Mouse (Mus musculus): ENCODE measurements at regions not wholly inside any gene's neighbourhood (a gene's known extent, or its start where the extent isn't known, plus 50 kb on each side); places are given as distances from the start of the nearest gene placed in this dataset.
"Not testable (repeated sequence)": the region's sequence is repeated elsewhere in the genome, so short reads cannot be mapped to it uniquely, and the experiment has no call there.

- Histone ChIP-seq H3K27me3 (ENCODE audit: control insufficient read depth, insufficient read depth, low read length) (no peaks in the 10 kb centered on the region), H3K9ac (ENCODE audit: low read length) (no peak overlapping the region), H3K9me3 (replicated peaks; ENCODE audit: control insufficient read depth, low read length) (0 out of 2 replicates have a peak, but pooled peaks cover 4% of the 10 kb centered on the region), H3K4me1 (ENCODE audit: control insufficient read depth, insufficient read depth, low read length) (no peaks in the 10 kb centered on the region), H3K4me2 (ENCODE audit: low read depth, low read length) (no peak overlapping the region), H3K36me3 (ENCODE audit: control insufficient read depth, insufficient read depth, low read length) (no peaks in the 10 kb centered on the region), H3K27ac (ENCODE audit: low read length) (no peak overlapping the region), H3K4me3 (replicated peaks; ENCODE audit: low read length) (no peak overlapping the region)
- ATAC-seq (ENCODE audit: insufficient read depth, low FRiP score): no peak
- WGBS: 79% methylated on average over 5 of the region's 5 CpGs
Measured at GRCm38 (mm10) chr10:119123517-119123916, 116.3 kb downstream of the Cand1 start.

DNA sequence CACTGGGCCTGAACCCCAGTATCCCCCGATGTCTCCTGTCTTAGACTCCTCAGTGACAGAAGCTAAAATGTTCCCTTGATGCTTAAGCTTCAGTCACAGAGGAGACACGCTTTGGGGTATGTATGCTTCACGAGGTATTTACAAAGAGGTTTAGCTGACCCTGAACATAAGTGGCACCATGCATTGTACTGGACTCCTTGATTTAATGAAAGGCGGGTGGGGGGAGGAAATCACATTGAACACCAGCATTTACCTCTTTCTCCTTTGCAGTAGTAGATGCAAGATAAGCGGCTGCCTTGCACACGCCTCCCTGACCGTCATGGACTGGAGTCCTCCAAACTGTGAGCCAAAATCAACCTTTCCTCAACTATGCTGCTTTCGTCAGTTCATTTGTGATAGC lies 117.5 kb downstream of the Cand1 start:
- Histone ChIP-seq H3K9me3 (replicated peaks; ENCODE audit: control insufficient read depth, low read length) (0 out of 2 replicates have a peak, but pooled peaks cover 4% of the 10 kb centered on the region), H3K36me3 (ENCODE audit: control insufficient read depth, insufficient read depth, low read length) (no peaks in the 10 kb centered on the region), H3K27me3 (ENCODE audit: control insufficient read depth, insufficient read depth, low read length) (no peaks in the 10 kb centered on the region), H3K4me1 (ENCODE audit: control insufficient read depth, insufficient read depth, low read length) (no peaks in the 10 kb centered on the region), H3K9ac (ENCODE audit: low read length) (no peak overlapping the region), H3K4me2 (ENCODE audit: low read depth, low read length) (no peak overlapping the region), H3K4me3 (replicated peaks; ENCODE audit: low read length) (no peak overlapping the region), H3K27ac (ENCODE audit: low read length) (no peak overlapping the region)
- 92% methylated on average over 8 of the region's 8 CpGs for WGBS
- ATAC-seq (ENCODE audit: insufficient read depth, low FRiP score): no peak

DNA sequence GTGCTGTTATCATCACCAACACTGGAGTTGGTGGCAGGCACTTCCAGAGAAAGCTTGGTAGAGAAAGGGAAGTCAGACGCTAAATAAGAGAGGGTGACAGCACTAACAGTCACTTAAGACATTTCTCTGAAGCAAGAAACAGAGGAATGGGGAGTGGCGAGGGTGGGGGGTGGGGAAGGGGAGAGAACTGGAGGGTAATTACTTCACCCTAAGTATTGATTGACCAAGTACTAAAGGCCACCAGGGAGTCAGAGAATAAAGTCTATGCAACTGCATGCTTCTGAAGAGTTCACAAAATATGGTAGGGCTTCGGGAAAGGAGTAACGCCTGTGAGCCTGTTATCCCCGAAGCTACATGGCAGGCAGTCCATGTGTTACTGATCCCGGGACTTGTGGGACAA lies 118.3 kb downstream of the Cand1 start:
- H3K4me3 ChIP-seq (replicated peaks; ENCODE audit: low read length): no peak overlapping the region
- no peaks in the 10 kb centered on the region for H3K27me3 ChIP-seq (ENCODE audit: control insufficient read depth, insufficient read depth, low read length)
- ATAC-seq (ENCODE audit: insufficient read depth, low FRiP score): no peak
- H3K4me1 ChIP-seq (ENCODE audit: control insufficient read depth, insufficient read depth, low read length): no peaks in the 10 kb centered on the region
- no peak overlapping the region for H3K9ac ChIP-seq (ENCODE audit: low read length)
- no peaks in the 10 kb centered on the region for H3K36me3 ChIP-seq (ENCODE audit: control insufficient read depth, insufficient read depth, low read length)
- no peak overlapping the region for H3K4me2 ChIP-seq (ENCODE audit: low read depth, low read length)
- no peak overlapping the region for H3K27ac ChIP-seq (ENCODE audit: low read length)
- 67% methylated on average over 6 of the region's 6 CpGs for WGBS
- H3K9me3 ChIP-seq (replicated peaks; ENCODE audit: control insufficient read depth, low read length): 0 out of 2 replicates have a peak, but pooled peaks cover 4% of the 10 kb centered on the region

DNA sequence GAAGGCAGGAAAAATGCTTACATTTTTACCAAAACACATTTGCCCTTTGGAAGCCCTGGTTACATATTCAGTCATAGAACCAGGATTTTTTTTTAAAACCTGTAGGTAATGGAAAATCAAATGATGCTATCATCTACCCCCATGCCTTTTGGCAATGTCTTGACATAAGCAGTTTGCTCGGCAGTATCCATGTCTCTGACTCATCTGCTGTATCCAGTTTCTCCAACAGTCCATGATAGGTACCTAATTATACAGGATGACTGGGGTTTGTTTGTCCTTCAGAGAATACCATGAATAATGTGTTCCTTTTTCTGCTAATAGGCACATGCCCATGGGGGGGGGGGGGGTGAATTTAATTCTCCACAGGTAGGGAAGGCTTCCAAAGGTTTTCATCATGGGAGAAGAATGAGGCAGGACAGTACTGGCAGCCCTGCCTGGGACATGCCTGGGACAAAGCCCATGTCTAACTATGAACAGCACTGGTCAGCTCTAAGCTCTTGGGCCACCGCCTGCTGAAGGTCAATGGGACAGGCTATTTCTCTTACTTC lies 122.9 kb downstream of the Cand1 start:
- Histone ChIP-seq H3K9me3 (replicated peaks; ENCODE audit: control insufficient read depth, low read length) (no peaks in the 10 kb centered on the region), H3K36me3 (ENCODE audit: control insufficient read depth, insufficient read depth, low read length) (no peaks in the 10 kb centered on the region), H3K4me3 (replicated peaks; ENCODE audit: low read length) (no peak overlapping the region), H3K27me3 (ENCODE audit: control insufficient read depth, insufficient read depth, low read length) (no peaks in the 10 kb centered on the region), H3K27ac (ENCODE audit: low read length) (no peak overlapping the region), H3K4me2 (ENCODE audit: low read depth, low read length) (no peak overlapping the region), H3K4me1 (ENCODE audit: control insufficient read depth, insufficient read depth, low read length) (peaks cover 3% of the 10 kb centered on the region; the same call in 1 of the 2 replicates), H3K9ac (ENCODE audit: low read length) (no peak overlapping the region)
- no peak for ATAC-seq (ENCODE audit: insufficient read depth, low FRiP score)
- WGBS: 72% methylated on average over 2 of the region's 2 CpGs

GRCm38 (mm10) chr10:119115200-119115599 lies 124.7 kb downstream of the Cand1 start:
- not testable (repeated sequence) for H3K27ac ChIP-seq (ENCODE audit: low read length); H3K36me3 ChIP-seq (ENCODE audit: control insufficient read depth, insufficient read depth, low read length); H3K9me3 ChIP-seq (replicated peaks; ENCODE audit: control insufficient read depth, low read length); H3K27me3 ChIP-seq (ENCODE audit: control insufficient read depth, insufficient read depth, low read length); H3K9ac ChIP-seq (ENCODE audit: low read length); ATAC-seq (ENCODE audit: insufficient read depth, low FRiP score); H3K4me2 ChIP-seq (ENCODE audit: low read depth, low read length); H3K4me3 ChIP-seq (replicated peaks; ENCODE audit: low read length); H3K4me1 ChIP-seq (ENCODE audit: control insufficient read depth, insufficient read depth, low read length)

- no peaks in the 10 kb centered on the region for H3K9me3 ChIP-seq (replicated peaks; ENCODE audit: control insufficient read depth, low read length)
- WGBS: 21% methylated on average over 10 of the region's 10 CpGs
- no peak overlapping the region for H3K27ac ChIP-seq (ENCODE audit: low read length)
- H3K4me3 ChIP-seq (replicated peaks; ENCODE audit: low read length): no peak overlapping the region
- H3K36me3 ChIP-seq (ENCODE audit: control insufficient read depth, insufficient read depth, low read length): no peaks in the 10 kb centered on the region
- H3K4me1 ChIP-seq (ENCODE audit: control insufficient read depth, insufficient read depth, low read length): peaks cover 3% of the 10 kb centered on the region; the same call in 1 of the 2 replicates
- ATAC-seq (ENCODE audit: insufficient read depth, low FRiP score): peak; percentile 17; the same call in 1 of the 2 replicates
- H3K27me3 ChIP-seq (ENCODE audit: control insufficient read depth, insufficient read depth, low read length): no peaks in the 10 kb centered on the region
- H3K4me2 ChIP-seq (ENCODE audit: low read depth, low read length): no peak overlapping the region
- H3K9ac ChIP-seq (ENCODE audit: low read length): no peak overlapping the region
Measured at GRCm38 (mm10) chr10:119114653-119115052, 125.2 kb downstream of the Cand1 start.

DNA sequence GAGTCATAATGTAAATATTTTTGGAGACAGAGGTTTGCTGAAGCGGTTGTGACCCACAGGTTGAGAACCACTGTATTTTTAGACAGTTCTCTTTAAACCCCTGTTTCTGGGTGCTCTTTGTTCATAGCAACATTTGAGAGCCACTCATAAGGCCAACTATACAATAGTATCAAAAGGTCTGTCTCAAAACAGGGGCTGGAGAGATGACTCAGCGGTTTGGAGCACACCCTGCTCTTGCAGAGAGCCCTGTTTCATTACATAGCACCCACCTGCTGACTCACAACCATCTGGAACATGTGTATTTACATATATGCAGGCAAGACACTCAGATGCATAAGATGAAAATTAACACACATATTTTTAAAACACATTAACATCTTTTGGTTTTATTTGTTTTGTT lies 128.0 kb downstream of the Cand1 start:
- Histone ChIP-seq H3K36me3 (ENCODE audit: control insufficient read depth, insufficient read depth, low read length) (no peaks in the 10 kb centered on the region), H3K27ac (ENCODE audit: low read length) (no peak overlapping the region), H3K4me2 (ENCODE audit: low read depth, low read length) (no peak overlapping the region), H3K4me1 (ENCODE audit: control insufficient read depth, insufficient read depth, low read length) (peaks cover 3% of the 10 kb centered on the region; the same call in 1 of the 2 replicates), H3K9me3 (replicated peaks; ENCODE audit: control insufficient read depth, low read length) (no peaks in the 10 kb centered on the region), H3K9ac (ENCODE audit: low read length) (no peak overlapping the region), H3K27me3 (ENCODE audit: control insufficient read depth, insufficient read depth, low read length) (no peaks in the 10 kb centered on the region), H3K4me3 (replicated peaks; ENCODE audit: low read length) (no peak overlapping the region)
- ATAC-seq (ENCODE audit: insufficient read depth, low FRiP score): no peak
- WGBS: 67% methylated on average over 2 of the region's 2 CpGs

GRCm38 (mm10) chr10:119111409-119111808 lies 128.4 kb downstream of the Cand1 start:
- no peaks in the 10 kb centered on the region for H3K36me3 ChIP-seq (ENCODE audit: control insufficient read depth, insufficient read depth, low read length)
- H3K27me3 ChIP-seq (ENCODE audit: control insufficient read depth, insufficient read depth, low read length): no peaks in the 10 kb centered on the region
- no peak overlapping the region for H3K9ac ChIP-seq (ENCODE audit: low read length)
- H3K4me3 ChIP-seq (replicated peaks; ENCODE audit: low read length): no peak overlapping the region
- no peak overlapping the region for H3K27ac ChIP-seq (ENCODE audit: low read length)
- H3K4me2 ChIP-seq (ENCODE audit: low read depth, low read length): no peak overlapping the region
- 78% methylated on average over 3 of the region's 3 CpGs for WGBS
- ATAC-seq (ENCODE audit: insufficient read depth, low FRiP score): no peak
- peaks cover 3% of the 10 kb centered on the region; the same call in 1 of the 2 replicates for H3K4me1 ChIP-seq (ENCODE audit: control insufficient read depth, insufficient read depth, low read length)
- no peaks in the 10 kb centered on the region for H3K9me3 ChIP-seq (replicated peaks; ENCODE audit: control insufficient read depth, low read length)

- H3K4me2 ChIP-seq (ENCODE audit: low read depth, low read length): no peak overlapping the region
- peaks cover 3% of the 10 kb centered on the region; the same call in 1 of the 2 replicates for H3K4me1 ChIP-seq (ENCODE audit: control insufficient read depth, insufficient read depth, low read length)
- H3K27ac ChIP-seq (ENCODE audit: low read length): no peak overlapping the region
- no peak overlapping the region for H3K4me3 ChIP-seq (replicated peaks; ENCODE audit: low read length)
- WGBS: 55% methylated on average over 5 of the region's 5 CpGs
- no peaks in the 10 kb centered on the region for H3K36me3 ChIP-seq (ENCODE audit: control insufficient read depth, insufficient read depth, low read length)
- H3K27me3 ChIP-seq (ENCODE audit: control insufficient read depth, insufficient read depth, low read length): no peaks in the 10 kb centered on the region
- H3K9me3 ChIP-seq (replicated peaks; ENCODE audit: control insufficient read depth, low read length): no peaks in the 10 kb centered on the region
- no peak for ATAC-seq (ENCODE audit: insufficient read depth, low FRiP score)
- H3K9ac ChIP-seq (ENCODE audit: low read length): no peak overlapping the region
Measured at GRCm38 (mm10) chr10:119110614-119111013, 129.2 kb downstream of the Cand1 start.
